Mouse (Mus musculus) monocyte, adult 2 months (primary cell): Measurements from ENCODE around the gene Neu2.

Experiments
- DNase-seq, 2 experiments: peaks; one replicate each; pipeline ENCODE4 v3.0.0; 2022; ENCODE audit warnings: low spot score in 2 of 2, low read depth in 1 of 2

Neu2 gene

DNA sequence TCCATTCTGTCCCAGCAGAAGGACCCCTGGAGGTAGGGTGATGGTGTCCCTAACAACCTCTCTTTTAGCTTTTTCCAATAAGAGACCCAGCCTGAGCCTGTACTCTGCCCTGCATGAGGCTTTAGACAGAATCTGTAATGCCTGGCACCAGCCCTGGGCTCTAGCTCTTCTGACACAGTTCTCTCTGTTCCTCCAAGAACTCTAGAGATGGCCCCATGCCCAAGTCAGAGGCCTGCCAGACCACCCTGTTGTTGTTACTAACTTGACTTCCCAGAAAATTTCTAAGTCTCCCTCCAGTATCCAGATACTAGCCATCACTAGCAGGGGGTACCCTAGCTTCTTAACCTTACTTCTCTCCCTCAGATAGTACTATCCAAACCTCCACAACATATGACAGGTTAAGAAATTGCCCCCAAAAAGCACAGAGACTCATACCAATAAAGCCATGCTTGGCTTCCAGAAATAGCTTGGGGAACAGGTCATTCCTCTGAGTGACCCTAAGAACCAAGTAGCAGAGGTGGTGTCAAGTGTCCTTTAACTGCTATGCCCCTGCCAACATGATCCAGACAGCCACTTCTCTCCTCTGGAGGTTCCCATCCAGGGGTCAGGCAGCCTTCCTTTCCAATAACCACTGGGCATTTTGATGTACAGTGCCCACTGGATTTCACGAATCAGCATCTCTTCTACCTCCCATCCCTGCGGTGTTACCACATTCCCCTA, 105.0 kb downstream of the Neu2 start:
- no peak for DNase-seq

DNA sequence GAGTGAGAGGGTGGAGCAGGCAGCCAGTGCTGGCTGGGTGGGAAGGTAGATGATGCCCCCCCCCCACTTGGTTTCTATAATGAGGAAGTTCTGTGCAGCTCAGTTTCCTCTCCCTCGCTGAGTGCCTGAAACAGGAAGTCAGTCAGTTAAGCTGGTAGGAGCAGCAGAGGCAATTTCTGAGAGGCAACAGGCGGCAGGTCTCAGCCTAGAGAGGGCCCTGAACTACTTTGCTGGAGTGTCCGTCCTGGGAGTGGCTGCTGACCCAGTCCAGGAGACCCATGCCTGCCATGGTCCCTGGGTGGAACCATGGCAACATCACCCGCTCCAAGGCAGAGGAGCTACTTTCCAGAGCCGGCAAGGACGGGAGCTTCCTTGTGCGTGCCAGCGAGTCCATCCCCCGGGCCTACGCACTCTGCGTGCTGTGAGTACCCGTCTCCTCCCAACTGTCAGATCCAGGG, 110.6 kb downstream of the Neu2 start, which contains the start of gene Inpp5d:
Inpp5d (plus strand) TSS at position 102 of the 458 bp plus-strand sequence.
- peak; percentile 56 to 74 for DNase-seq

DNA sequence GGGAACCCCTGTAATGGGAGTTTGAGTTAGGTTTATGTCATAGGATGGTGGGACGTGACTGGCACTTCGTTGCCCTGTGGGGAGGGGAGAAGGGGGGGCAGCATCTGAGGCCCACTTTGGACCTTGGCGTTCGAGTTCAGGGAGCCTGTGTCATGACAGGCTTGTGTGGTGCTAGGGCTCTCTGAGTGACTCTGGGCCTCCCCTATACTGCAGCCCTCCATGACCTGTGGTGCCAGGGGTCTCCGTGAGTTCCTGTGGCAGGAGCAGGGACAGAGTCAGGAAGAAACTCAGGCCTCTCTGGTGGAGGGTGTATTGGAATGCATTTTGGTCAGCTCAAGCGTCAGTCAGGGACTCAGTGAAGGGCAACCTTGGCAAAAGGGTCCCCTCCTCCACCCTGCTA, 111.0 kb downstream of the Neu2 start:
- DNase-seq = no peak

DNA sequence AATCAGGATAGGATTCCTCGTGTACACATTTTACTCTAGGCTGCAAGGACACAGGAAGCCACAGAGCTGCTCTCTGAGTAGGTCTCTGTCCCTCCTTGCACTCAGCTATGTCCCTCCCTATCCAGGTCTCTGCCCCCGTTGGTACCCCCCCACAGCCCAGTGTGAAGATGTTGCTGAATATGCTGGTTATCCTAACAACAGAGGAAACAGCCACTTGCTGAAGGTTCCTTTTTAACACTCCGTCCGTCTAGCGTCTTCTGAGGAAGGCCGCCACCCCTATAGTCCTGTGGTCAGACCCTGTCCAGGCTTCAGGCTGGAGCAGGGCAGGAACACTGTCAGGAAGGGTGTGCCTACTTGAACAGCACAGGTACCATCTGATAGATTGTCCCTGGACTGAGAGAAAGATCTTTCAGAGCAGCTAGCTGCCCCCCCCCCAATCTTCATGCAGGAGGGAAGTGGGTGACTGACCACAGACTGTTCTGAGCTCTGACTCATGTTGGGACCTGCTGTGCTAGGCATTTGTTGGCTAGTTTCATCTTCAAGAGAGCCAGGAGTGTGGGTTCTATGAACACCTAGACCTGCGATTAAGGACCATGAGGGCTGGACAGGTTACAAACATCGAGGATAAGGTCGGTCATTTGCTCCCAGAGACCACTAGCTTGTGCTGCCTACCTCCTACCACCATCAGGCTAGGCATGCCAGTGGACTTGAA, 111.6 kb downstream of the Neu2 start:
- DNase-seq = peak in 1 of 2 experiments; percentile 23

DNA sequence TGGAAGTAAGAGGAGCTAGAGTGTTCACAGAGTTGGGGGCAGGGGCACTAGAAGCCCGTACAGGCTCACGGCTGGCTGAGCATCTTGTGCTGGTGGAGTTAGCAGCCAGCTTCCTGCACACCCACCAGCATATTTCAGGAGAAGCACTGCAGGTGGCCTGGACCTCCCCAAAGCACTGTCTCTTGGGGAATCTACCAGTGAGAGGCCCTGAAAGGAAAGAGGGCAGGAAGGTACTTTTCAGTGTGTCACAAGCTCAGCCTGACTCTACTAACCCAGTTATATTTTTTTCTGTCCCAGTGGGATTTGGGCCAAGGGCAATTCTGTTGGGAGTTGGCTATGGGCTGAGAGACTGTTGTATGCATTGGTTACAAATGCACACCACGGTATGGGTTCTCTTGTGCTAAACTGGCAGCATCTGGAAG, 112.2 kb downstream of the Neu2 start:
- no peak for DNase-seq

DNA sequence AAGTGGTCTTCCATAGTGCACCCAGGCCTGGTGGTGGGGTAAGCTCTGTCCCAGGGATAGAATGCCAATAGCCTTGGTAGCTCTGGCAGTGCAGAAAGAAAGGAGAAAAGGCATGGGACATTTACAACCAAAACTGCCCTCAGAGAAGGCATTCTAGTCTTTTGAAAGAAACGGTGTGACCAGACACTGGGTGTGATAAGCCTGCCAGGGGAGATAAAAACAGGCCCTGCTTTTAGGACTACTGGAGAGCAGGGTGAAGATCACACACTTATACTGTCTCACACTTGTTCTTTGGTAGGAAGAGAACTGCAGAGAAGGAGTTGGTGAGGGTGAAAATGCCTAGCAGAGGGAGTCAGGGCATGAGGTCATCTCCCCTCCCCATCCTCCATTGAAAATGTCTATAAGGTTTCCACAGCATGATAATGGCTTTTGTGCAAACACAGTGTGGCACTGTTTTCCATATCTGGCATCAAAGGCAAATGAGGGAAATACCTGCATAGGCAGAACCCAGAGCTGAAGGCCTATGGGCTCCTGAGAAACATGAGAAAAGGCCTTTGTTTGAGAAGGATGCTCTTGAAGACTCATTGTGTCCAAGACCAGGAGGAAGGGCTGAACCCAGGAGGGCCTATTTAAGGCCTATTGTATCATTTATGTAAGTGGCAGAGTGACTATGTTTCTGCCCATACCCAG, 114.4 kb downstream of the Neu2 start:
- DNase-seq = no peak

DNA sequence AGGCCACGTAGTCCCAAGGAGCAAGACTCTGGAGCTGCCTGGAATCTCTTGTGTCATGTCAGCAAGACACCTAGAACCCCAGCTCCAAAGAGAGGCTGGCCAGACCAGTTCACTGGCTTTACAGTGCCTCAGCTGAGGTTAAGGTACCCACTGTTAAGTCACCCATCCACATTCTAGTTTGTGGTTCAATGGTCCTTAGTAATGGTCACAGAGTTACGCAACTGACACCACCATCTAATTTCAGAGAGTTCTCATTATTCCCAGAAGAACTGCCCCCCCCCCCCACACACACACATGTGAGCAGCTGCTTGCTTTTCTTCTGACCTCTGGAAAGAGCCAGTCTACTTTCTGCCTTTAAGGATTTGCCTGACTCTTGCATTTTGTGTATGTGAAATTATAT, 115.1 kb downstream of the Neu2 start:
- no peak for DNase-seq

DNA sequence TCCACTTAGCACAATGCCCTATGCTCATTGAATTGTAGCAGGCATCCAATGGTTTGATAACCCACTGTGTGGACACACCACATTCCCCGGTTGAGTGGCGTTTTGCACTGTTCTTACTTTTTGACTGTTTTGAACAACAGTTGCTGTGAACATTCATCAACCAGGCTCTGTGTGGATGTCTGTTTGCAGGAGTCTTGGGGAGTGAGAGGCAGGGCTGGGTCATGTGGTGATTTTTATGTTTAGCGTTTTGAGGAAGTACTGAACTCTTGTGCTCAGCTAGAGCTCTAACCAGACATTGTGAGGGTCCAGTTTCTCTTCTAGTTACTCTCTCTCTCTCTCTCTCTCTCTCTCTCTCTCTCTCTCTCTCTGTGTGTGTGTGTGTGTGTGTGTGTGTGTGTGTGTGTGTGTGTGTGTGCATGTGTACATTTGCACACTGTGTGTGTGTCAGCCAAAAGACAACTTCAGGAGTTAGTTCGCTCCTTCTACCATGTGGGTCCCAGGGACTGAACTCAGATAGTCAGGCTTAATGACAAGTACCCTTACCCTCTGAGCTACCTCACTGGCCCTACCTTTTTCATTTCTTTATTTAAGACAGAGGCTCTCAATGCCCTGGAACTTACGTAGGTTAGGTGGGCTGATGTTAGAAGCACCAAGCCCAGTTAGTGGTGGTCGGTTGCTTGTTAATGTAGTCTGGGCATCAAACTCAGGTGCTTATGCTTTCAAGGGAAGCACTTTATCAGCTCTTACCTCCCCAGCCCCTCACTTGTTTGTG, 115.8 kb downstream of the Neu2 start:
- DNase-seq = no peak

DNA sequence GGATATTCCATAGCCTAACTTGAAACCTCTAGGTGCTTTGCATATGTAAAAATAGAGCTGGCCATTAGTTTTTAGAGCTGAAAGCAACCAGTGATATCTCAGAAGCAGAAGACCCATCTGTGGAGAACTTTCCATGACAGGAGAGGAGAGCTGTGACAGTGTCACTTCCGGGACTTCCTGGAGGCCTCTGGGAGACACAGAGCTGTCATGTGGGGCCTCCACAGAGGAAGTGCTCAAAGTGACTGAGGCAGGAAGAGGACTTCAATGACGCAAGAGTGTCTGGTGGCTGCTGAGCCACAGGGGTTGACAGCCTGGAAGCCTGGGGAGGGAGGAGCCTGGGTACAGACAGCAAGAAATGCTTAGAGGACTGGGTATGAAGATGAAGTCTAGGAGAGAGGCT, 116.7 kb downstream of the Neu2 start:
- peak; percentile 73 to 76 for DNase-seq

DNA sequence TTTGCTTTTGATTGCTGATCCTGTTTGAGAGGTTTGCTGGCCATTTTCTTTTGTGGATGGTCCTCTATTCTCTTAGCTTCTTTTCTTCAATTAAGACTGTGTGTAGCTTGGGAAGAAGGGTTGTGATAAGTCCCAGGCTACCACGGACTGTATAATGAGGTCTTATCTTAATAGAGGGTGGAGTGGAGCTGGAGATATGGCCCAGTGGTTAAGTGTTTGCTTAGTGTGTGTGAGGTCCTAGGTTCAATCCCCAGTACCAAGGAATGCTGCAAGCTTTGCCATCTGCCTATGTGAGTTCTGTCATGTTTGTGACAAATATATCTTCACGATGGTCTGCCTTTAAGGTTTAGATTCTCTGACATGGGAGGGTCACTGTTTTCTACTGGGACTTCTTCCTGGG, 118.4 kb downstream of the Neu2 start:
- DNase-seq = no peak

DNA sequence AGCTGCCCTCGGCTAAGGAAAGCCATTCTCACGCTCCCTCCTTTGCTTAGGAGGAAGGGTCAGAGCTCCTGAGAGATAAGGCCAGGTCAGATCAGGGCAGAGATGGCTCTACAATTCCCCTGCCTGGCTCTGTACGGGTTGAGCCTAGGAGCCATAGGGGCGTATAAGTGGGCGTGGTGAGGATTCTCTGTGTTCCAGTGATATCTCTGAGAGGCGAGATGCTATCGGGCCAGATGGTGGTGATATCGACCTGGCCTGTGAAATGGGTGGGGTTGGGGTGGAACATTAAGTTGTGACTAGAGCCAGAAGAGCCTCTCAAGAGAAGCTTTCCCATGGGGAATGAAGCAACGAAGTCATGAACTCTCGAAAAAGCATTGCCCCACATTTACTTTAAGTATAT, 121.9 kb downstream of the Neu2 start:
- no peak for DNase-seq

DNA sequence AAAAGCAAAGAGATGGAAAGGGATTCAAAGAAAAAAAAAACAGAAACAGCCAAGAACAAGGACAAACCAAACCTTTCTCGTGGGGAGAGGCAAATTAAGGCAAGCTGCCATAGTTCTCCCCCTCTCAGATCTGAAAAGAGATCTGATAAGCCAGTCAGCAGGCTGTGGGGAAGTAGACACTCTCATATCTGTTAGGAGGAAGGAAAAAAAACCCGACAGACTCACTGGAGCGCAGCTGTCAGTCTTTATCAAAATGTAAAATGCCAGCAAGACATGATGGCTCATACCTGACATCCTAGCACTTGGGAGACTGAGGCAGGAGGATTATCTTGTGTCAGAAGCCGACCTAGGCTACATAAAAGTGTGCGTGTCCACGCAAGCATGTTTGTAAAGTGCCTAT, 122.5 kb downstream of the Neu2 start:
- no peak for DNase-seq

DNA sequence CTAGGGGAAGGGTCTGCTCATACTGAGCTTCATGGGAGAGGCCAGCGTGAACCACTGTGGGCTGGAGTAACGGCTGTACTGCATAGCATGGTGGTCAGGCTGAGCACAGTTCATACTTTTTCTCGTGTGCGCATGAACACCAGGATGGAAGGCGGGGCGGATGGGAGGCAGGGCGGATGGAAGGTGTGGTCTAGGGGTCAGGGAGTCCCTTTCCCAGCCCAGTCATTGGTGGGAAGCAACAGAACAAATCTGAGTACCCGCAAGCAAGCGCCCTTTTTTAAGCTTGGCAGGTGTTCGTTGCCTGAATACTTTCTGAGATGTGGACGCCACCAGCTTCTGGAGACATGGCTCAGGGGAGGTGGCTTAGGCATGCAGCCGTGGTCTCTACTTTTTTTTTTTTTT, 127.0 kb downstream of the Neu2 start:
- no peak for DNase-seq

DNA sequence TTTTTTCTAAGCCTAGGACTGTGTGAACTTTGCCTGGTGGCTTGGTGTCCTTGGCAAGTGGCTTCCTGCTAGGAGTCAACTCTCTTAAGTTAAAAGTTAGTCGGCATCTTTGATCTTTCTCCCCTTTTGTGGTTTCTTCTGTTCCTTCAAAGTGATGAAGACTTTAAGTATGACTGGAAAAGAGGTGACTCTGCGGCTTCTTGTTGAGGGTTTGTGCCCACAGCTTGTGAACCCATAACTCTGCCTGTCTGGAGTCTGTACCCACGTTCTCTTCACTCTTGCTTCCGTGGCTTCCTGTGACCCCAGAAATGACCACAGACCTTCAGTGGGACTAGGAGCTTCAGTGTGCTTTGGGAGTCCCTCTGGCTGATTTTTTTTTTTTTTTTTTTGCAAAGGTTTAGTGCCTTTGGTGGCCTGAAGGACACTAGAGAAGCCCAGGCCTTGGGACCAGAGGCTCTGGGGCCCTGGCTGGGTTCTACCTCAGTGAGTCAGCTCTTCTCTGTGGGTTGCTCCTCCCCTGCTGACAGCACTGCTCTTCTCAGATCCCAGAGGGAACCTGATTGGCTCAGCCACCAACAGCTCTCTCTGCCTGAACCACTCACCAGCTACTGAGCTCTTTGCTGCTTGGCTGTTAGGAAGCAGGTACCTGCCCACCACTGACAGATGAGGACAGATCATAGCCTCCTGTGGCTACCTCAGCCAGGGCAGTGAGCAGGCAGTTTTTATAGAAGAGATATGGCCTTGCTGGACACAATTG, 127.6 kb downstream of the Neu2 start:
- peak in 1 of 2 experiments; percentile 56 for DNase-seq

DNA sequence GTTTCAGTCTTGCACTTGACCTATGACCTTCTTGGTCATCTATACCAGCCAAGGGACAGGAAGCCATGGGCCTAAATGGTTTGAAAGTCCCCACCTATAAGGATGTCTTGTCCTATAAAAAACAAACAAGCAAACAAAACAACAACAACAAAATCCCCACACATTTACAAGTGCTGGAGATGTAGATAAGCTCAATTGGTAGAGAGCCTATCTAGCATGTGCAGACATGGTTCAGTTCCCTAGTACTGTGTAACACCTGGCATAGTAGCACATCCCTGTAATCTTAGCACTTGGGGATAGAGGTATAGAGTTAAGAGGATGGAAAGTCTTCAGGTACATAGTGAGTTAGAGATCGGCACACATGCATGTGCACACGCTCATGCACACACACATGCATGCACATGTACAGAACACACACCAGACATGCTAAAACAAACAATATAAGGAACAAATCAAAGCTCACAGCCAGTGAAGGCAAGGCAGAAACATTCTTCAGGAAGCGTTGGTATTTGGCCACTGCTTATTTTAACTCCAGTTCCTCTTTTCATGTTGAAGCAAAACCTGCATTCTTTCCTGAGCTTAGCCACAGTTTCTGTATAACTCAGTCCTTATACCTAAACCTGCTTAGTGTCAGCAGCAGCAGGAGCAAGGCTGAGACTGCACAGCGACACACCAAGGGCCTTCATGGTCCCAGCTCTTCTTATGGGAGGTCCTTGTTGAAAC, 128.3 kb downstream of the Neu2 start:
- no peak for DNase-seq

DNA sequence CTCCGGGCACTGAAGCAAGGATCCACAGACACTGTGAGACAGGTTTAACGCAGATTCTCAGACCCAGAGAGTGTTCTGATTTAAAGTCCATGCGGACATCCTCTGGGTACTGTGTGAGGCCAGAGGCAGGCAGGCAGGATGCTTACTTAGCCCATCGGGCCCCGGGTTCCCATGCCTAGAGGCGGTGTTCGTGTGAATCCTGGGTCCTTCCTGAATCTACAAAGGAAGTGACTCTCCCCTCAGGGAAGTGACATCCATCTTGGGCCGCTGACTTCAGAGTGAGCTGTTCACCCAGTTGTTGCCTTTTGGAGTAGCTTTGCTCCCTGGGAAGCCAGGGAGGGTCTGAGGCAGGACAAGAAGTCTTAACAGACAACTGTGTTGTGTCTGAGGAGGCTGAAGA, 130.0 kb downstream of the Neu2 start:
- peak in 1 of 2 experiments; percentile 46 for DNase-seq

DNA sequence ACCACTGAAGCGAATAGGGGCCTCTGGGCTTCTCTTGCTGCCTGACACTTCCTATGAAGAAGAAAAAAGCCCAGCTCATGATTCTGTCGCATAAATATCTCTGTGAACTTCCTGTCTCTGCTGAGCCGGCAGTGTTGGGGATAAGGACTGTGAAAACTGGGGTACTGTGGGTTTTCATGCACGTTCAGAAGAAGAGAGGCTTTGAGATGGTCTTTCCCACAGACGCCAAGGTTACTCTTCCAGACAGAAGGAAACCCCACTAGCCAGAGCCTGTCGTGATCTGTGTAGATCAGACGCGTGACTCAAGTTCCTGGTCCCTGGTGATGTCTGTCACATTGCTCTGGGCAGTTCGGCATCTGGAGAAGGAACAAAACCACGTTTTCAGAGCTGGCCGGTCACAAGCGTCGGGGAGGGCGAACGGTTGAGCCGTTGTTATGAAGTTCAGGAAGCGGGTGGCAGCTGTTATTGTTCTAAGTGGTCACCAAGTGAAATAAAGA, 130.5 kb downstream of the Neu2 start:
- peak in 1 of 2 experiments; percentile 71 for DNase-seq

DNA sequence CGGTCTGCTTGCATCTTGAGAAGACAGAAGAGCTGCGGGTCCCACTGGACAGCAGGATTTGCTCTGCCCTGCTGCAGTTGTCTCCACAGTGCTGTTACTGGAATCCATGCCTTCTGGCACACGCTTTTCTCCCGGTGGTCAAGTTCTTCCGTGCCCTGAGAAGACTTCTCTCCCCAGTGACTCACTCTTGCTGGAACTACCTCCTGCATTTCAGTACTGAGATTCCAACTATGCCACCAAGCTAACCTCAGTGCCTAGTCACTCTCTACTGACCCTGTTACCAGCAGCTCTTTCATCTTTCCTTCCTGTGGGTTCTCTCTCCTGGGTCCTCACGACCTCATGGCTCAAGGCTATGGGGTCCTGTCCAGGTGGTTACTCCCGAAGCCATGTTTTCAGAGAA, 133.3 kb downstream of the Neu2 start:
- DNase-seq = no peak

DNA sequence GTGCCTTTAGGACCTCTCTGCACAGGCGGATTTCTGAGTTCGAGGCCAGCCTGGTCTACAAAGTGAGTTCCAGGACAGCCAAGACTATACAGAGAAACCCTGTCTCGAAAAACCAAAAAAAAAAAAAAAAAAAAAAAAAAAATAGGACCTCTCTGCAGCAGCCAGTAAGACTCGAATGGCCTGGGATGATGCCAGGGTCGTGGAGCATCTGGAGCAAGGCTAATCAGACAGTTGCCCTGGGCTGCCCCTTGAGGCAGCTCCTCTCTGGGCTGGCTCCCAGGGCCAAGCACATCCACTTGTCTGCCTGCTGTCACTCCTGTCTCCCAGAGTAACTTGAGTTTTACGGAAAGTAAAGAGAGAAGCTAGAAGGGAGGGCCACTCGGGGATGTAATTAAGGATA, 135.4 kb downstream of the Neu2 start:
- no peak for DNase-seq

DNA sequence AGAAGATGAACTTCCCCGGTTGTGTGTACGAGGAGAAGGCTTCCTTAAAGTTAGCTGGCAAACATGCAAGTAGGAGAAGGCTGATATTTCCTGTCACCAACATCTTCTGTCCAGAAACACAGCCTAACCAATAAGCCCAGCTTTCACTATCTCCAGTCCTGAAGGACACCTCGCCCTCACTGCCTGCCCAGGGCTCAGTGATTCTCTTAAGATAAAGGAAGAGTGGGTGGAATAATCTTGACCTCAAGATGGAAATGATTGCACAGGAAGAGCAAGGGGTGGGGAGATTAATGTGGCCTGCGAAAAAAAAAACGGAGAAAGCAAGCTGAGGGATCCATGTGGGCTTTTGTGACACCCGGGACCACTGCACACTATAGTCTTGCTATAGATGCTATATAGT, 136.1 kb downstream of the Neu2 start:
- no peak for DNase-seq
